Mouse (Mus musculus) myocyte (in vitro differentiated cells): ENCODE results near the gene Spint5. TPM values are rescaled to one million over a fixed set of nuclear protein-coding genes. Genes with fewer than 3 reads are reported as not detected.
"Not testable (repeated sequence)": the region's sequence is repeated elsewhere in the genome, so short reads cannot be mapped to it uniquely, and the experiment has no call there.

Experiments used
- H3K27me3 ChIP-seq: one replicate; pipeline ENCODE4 v1.6.1; 2011; ENCODE audit not compliant: control insufficient read depth, insufficient read depth, insufficient read length
- H3K36me3 ChIP-seq: one replicate; pipeline ENCODE4 v1.6.1; 2011; ENCODE audit not compliant: control insufficient read depth, insufficient read depth
- H3K4me2 ChIP-seq: one replicate; pipeline ENCODE4 v1.6.1; 2011; ENCODE audit warnings: low read depth, control low read depth
- H3K4me3 ChIP-seq: one replicate; pipeline ENCODE4 v1.5.1; 2011; ENCODE audit warnings: mild to moderate bottlenecking, control low read depth, moderate library complexity
- H3K79me2 ChIP-seq: one replicate; pipeline ENCODE4 v1.6.1; 2011; ENCODE audit not compliant: control insufficient read depth, insufficient read depth
- H3ac ChIP-seq: one replicate; pipeline ENCODE4 v1.6.1; 2011; ENCODE audit not compliant: control insufficient read depth, insufficient read length
- CEBPB ChIP-seq: IDR thresholded peaks from 2 replicates; pipeline ENCODE4 v1.6.1; 2011; ENCODE audit warnings: mild to moderate bottlenecking, moderate library complexity; ENCODE audit not compliant: poor library complexity, insufficient read depth, severe bottlenecking
- E2F4 ChIP-seq: IDR thresholded peaks from one replicate; pipeline ENCODE4 v1.6.1; 2011; ENCODE audit warnings: mild to moderate bottlenecking, control low read depth, moderate library complexity; ENCODE audit not compliant: insufficient read depth
- MAX ChIP-seq: IDR thresholded peaks from one replicate; pipeline ENCODE4 v1.6.1; 2011; ENCODE audit warnings: low read depth, mild to moderate bottlenecking, control low read depth
- MYOD1 ChIP-seq, 3 experiments: IDR thresholded peaks; one replicate each; pipeline ENCODE4 v1.6.1; 2011; ENCODE audit warnings: control low read depth in 2 of 3, low read depth in 2 of 3, mild to moderate bottlenecking in 2 of 3, moderate library complexity in 1 of 3; ENCODE audit not compliant: insufficient read length in 2 of 3, control insufficient read depth in 1 of 3
- MYOG ChIP-seq, 3 experiments: IDR thresholded peaks; one replicate each; pipeline ENCODE4 v1.6.1; 2011; ENCODE audit warnings: control low read depth in 2 of 3, low read depth in 2 of 3, mild to moderate bottlenecking in 2 of 3; ENCODE audit not compliant: insufficient read length in 2 of 3, control insufficient read depth in 1 of 3, insufficient read depth in 1 of 3
- POLR2A ChIP-seq: IDR thresholded peaks from one replicate; pipeline ENCODE4 v1.6.1; 2011; ENCODE audit warnings: low read depth, mild to moderate bottlenecking, control low read depth, moderate library complexity; ENCODE audit not compliant: insufficient read length
- POLR2AphosphoS2 ChIP-seq: IDR thresholded peaks from one replicate; pipeline ENCODE4 v1.6.1; 2011; ENCODE audit warnings: low read depth, control low read depth; ENCODE audit not compliant: insufficient read length
- REST ChIP-seq: IDR thresholded peaks from one replicate; pipeline ENCODE4 v1.6.1; 2011; ENCODE audit warnings: mild to moderate bottlenecking, control low read depth, moderate library complexity; ENCODE audit not compliant: insufficient read depth, insufficient read length
- SRF ChIP-seq: IDR thresholded peaks from one replicate; pipeline ENCODE4 v1.6.1; 2011; ENCODE audit warnings: low read depth; ENCODE audit not compliant: control insufficient read depth, insufficient read length
- TCF12 ChIP-seq: IDR thresholded peaks from one replicate; pipeline ENCODE4 v1.6.1; 2011; ENCODE audit warnings: mild to moderate bottlenecking, control low read depth; ENCODE audit not compliant: poor library complexity, insufficient read depth, severe bottlenecking
- TCF3 ChIP-seq: IDR thresholded peaks from one replicate; pipeline ENCODE4 v1.6.1; 2011; ENCODE audit warnings: low read depth, control low read depth; ENCODE audit not compliant: insufficient read length
- USF1 ChIP-seq: IDR thresholded peaks from one replicate; pipeline ENCODE4 v1.6.1; 2011; ENCODE audit warnings: low read depth, mild to moderate bottlenecking, control low read depth, moderate library complexity
- polyA plus RNA-seq: library from polyadenylated mRNA; unstranded; fragments of >200 nt; fragmentation: generic; extraction: Trizol; gene quantifications from one replicate; pipeline ENCODE4 v1.2.1, GENCODE M21; 2012; ENCODE audit warnings: missing spikeins

Gene Spint5
- polyA plus RNA-seq, 1 experiment, result not detected

- H3K79me2 ChIP-seq, result no peaks in the 10 kb centered on the region
Measured at GRCm38 (mm10) chr2:164700959-164701358, 14.1 kb upstream of the Spint5 start.

GRCm38 (mm10) chr2:164701761-164702160 is 13.3 kb upstream of the Spint5 start:
- H3K79me2 ChIP-seq, result no peaks in the 10 kb centered on the region
- peaks cover 18% of the 10 kb centered on the region for H3K27me3 ChIP-seq
- H3ac ChIP-seq, result no peak overlapping the region
- no peak overlapping the region for H3K4me3 ChIP-seq
- H3K4me2 ChIP-seq, result no peak overlapping the region
- no peaks in the 10 kb centered on the region for H3K36me3 ChIP-seq
- no peak for TF ChIP-seq SRF
- no peak for TF ChIP-seq MYOG (IDR thresholded peaks at IDR 0.05; ENCODE audit: control insufficient read depth in 1 of 3, insufficient read depth in 1 of 3, insufficient read length in 2 of 3, low read depth in 2 of 3)
- no peak for TF ChIP-seq MAX
- no peak for TF ChIP-seq E2F4
- no peak for TF ChIP-seq MYOD1 (IDR thresholded peaks at IDR 0.05; ENCODE audit: control insufficient read depth in 1 of 3, insufficient read length in 2 of 3, low read depth in 2 of 3)
- TF ChIP-seq CEBPB, result no peak
- TF ChIP-seq TCF3, result no peak
- no peak for TF ChIP-seq POLR2A
- TF ChIP-seq POLR2AphosphoS2, result no peak
- TF ChIP-seq USF1, result no peak
- TF ChIP-seq TCF12, result no peak
- TF ChIP-seq REST, result no peak

More at GRCm38 (mm10) chr2:164700959-164701358, 14.1 kb upstream of the Spint5 start:
- Histone ChIP-seq H3K36me3 (no peaks in the 10 kb centered on the region), H3K4me3 (no peak overlapping the region), H3ac (no peak overlapping the region), H3K27me3 (peaks cover 18% of the 10 kb centered on the region), H3K4me2 (no peak overlapping the region)
- TF ChIP-seq SRF (no peak), MYOG (IDR thresholded peaks at IDR 0.05; ENCODE audit: control insufficient read depth in 1 of 3, insufficient read depth in 1 of 3, insufficient read length in 2 of 3, low read depth in 2 of 3) (no peak), TCF12 (no peak), MAX (no peak)

- peaks cover 13% of the 10 kb centered on the region for H3K27me3 ChIP-seq
- H3ac ChIP-seq, result no peak overlapping the region
- H3K4me2 ChIP-seq, result no peak overlapping the region
- no peak for TF ChIP-seq TCF12
- TF ChIP-seq POLR2A, result no peak
- no peak for TF ChIP-seq POLR2AphosphoS2
- no peak for TF ChIP-seq MAX
- TF ChIP-seq MYOG (IDR thresholded peaks at IDR 0.05; ENCODE audit: control insufficient read depth in 1 of 3, insufficient read depth in 1 of 3, insufficient read length in 2 of 3, low read depth in 2 of 3), result no peak
- TF ChIP-seq E2F4, result no peak
- TF ChIP-seq TCF3, result no peak
- no peak overlapping the region for H3K4me3 ChIP-seq
- no peaks in the 10 kb centered on the region for H3K36me3 ChIP-seq
- H3K79me2 ChIP-seq, result no peaks in the 10 kb centered on the region
Measured at GRCm38 (mm10) chr2:164704235-164704634, 10.9 kb upstream of the Spint5 start.

GRCm38 (mm10) chr2:164705328-164705727 is 9.8 kb upstream of the Spint5 start:
- H3K36me3 ChIP-seq, result no peaks in the 10 kb centered on the region
- TF ChIP-seq MAX (no peak), REST (no peak), TCF3 (no peak), SRF (no peak), MYOD1 (IDR thresholded peaks at IDR 0.05; ENCODE audit: control insufficient read depth in 1 of 3, insufficient read length in 2 of 3, low read depth in 2 of 3) (no peak), POLR2AphosphoS2 (no peak), E2F4 (no peak), CEBPB (no peak), TCF12 (no peak), POLR2A (no peak), MYOG (IDR thresholded peaks at IDR 0.05; ENCODE audit: control insufficient read depth in 1 of 3, insufficient read depth in 1 of 3, insufficient read length in 2 of 3, low read depth in 2 of 3) (no peak), USF1 (no peak)
- no peak overlapping the region for H3K4me3 ChIP-seq
- H3K4me2 ChIP-seq, result no peak overlapping the region
- H3ac ChIP-seq, result no peak overlapping the region
- no peaks in the 10 kb centered on the region for H3K79me2 ChIP-seq
- H3K27me3 ChIP-seq, result peaks cover 16% of the 10 kb centered on the region

- Histone ChIP-seq H3K27me3 (peaks cover 11% of the 10 kb centered on the region), H3ac (no peak overlapping the region), H3K4me2 (no peak overlapping the region), H3K79me2 (no peaks in the 10 kb centered on the region), H3K4me3 (no peak overlapping the region), H3K36me3 (no peaks in the 10 kb centered on the region)
- TF ChIP-seq CEBPB, result no peak
- TF ChIP-seq USF1, result no peak
- no peak for TF ChIP-seq MYOG (IDR thresholded peaks at IDR 0.05; ENCODE audit: control insufficient read depth in 1 of 3, insufficient read depth in 1 of 3, insufficient read length in 2 of 3, low read depth in 2 of 3)
- no peak for TF ChIP-seq E2F4
- TF ChIP-seq TCF3, result no peak
- TF ChIP-seq POLR2A, result no peak
- TF ChIP-seq POLR2AphosphoS2, result no peak
- TF ChIP-seq SRF, result no peak
- no peak for TF ChIP-seq REST
- no peak for TF ChIP-seq MYOD1 (IDR thresholded peaks at IDR 0.05; ENCODE audit: control insufficient read depth in 1 of 3, insufficient read length in 2 of 3, low read depth in 2 of 3)
- TF ChIP-seq MAX, result no peak
- TF ChIP-seq TCF12, result no peak
Measured at GRCm38 (mm10) chr2:164705991-164706390, 9.1 kb upstream of the Spint5 start.

- H3ac ChIP-seq, H3K4me3 ChIP-seq, H3K4me2 ChIP-seq, H3K79me2 ChIP-seq, H3K36me3 ChIP-seq: not testable (repeated sequence)
- peaks cover 44% of the 10 kb centered on the region for H3K27me3 ChIP-seq
Measured at GRCm38 (mm10) chr2:164716194-164716786, 1.2 kb downstream of the Spint5 start.
